In the genomic region with DNA sequence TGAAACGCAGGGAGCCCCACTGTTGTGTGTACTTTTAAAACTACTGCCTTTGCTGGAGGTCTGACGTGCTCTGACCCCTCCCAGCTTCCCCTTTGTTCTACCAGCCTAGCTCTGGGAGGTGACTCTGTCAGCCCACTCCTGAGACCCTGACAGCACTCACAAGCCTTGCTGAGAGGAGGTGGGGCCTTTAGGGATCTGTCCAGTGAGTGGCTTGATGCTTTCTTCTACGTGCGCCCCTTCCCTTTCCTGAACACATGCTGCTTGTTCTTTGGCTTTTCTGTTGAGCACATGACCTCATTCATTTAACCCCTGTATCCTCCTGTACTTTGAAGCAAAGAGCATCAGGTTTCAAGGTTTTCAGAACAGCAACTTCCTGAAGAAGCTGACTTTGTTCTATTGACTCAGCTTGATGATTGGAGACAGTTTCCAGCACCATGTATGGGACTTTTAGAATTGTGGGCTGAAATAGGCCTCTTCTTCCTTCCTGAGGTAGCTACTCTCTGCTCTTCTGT, we compare ENCODE assay signal across 8 mouse cellular contexts. TPM values are rescaled to one million over a fixed set of nuclear protein-coding genes. Genes with fewer than 3 reads are reported as not detected.
DNase-seq lines count a peak whose midpoint lies in the region; ATAC-seq lines count a peak whose summit lies in the region.

No protein-coding gene starts in this region.

- 24% methylated on average over 4 of the region's 4 CpGs for WGBS in kidney, embryonic 16.5 days
- WGBS in heart, embryonic 15.5 days: 43% methylated on average over 4 of the region's 4 CpGs
- WGBS in neural tube, embryonic 15.5 days: 51% methylated on average over 4 of the region's 4 CpGs
- WGBS in forebrain, embryonic 14.5 days: 43% methylated on average over 4 of the region's 4 CpGs

- no peaks in the 10 kb centered on the region for H3K36me3 ChIP-seq in kidney, embryonic 16.5 days (ENCODE audit: insufficient read depth, low read length)
- no peaks in the 10 kb centered on the region for H3K36me3 ChIP-seq in heart, embryonic 15.5 days
- H3K36me3 ChIP-seq in neural tube, embryonic 15.5 days: no peaks in the 10 kb centered on the region
- no peaks in the 10 kb centered on the region for H3K36me3 ChIP-seq in forebrain, embryonic 14.5 days (ENCODE audit: control insufficient read depth, insufficient read depth, low read length)

- H3K4me3 ChIP-seq in kidney, embryonic 16.5 days (ENCODE audit: low read length): no peak overlapping the region
- H3K4me3 ChIP-seq in heart, embryonic 15.5 days: no peak overlapping the region
- no peak overlapping the region for H3K4me3 ChIP-seq in neural tube, embryonic 15.5 days (replicated peaks)
- no peak overlapping the region for H3K4me3 ChIP-seq in forebrain, embryonic 14.5 days (ENCODE audit: low read depth, low read length)

- peak overlapping the region; percentile 81 for H3K27ac ChIP-seq in kidney, embryonic 16.5 days (ENCODE audit: low read length)
- peak overlapping the region; percentile 81 for H3K27ac ChIP-seq in heart, embryonic 15.5 days
- H3K27ac ChIP-seq in neural tube, embryonic 15.5 days (replicated peaks): peak overlapping the region; percentile 33; the same call in 1 of the 2 replicates
- no peak overlapping the region for H3K27ac ChIP-seq in forebrain, embryonic 14.5 days (ENCODE audit: low read depth, low read length)

- no peak for DNase-seq in kidney, postnatal 25 days
- peak; percentile 38 for DNase-seq in T-cell, adult 2 months (ENCODE audit: low spot score)
- DNase-seq in cerebellum, adult 18-20 months: no peak
- DNase-seq in forebrain, embryonic 14.5 days (ENCODE audit: low spot score): no peak
- no peak for DNase-seq in adrenal gland, postnatal 10 days

- H3K27me3 ChIP-seq in kidney, embryonic 16.5 days (ENCODE audit: insufficient read depth, low read length): no peaks in the 10 kb centered on the region
- H3K27me3 ChIP-seq in heart, embryonic 15.5 days: no peaks in the 10 kb centered on the region
- H3K27me3 ChIP-seq in neural tube, embryonic 15.5 days (replicated peaks): no peaks in the 10 kb centered on the region
- no peaks in the 10 kb centered on the region for H3K27me3 ChIP-seq in forebrain, embryonic 14.5 days (replicated peaks; ENCODE audit: control insufficient read depth, insufficient read depth, low read length)

- H3K9me3 ChIP-seq in kidney, embryonic 16.5 days (ENCODE audit: low read length): no peaks in the 10 kb centered on the region
- no peaks in the 10 kb centered on the region for H3K9me3 ChIP-seq in heart, embryonic 15.5 days (replicated peaks)
- H3K9me3 ChIP-seq in neural tube, embryonic 15.5 days (replicated peaks): no peaks in the 10 kb centered on the region
- H3K9me3 ChIP-seq in forebrain, embryonic 14.5 days (replicated peaks; ENCODE audit: control insufficient read depth, low read length): no peaks in the 10 kb centered on the region

- no peak; the same call in 1 of the 2 replicates for ATAC-seq in kidney, embryonic 16.5 days (ENCODE audit: low FRiP score, low TSS enrichment)
- ATAC-seq in heart, embryonic 15.5 days (replicated peaks; ENCODE audit: insufficient number of reproducible peaks, insufficient read depth, low FRiP score, low read depth): 0 out of 2 replicates have a peak, but pooled peaks have one; percentile 18
- no peak for ATAC-seq in neural tube, embryonic 15.5 days (ENCODE audit: low FRiP score)
- no peak for ATAC-seq in forebrain, embryonic 14.5 days

- no peak overlapping the region for H3K9ac ChIP-seq in kidney, embryonic 16.5 days (replicated peaks; ENCODE audit: low read length)
- H3K9ac ChIP-seq in heart, embryonic 15.5 days: no peak overlapping the region
- no peak overlapping the region for H3K9ac ChIP-seq in neural tube, embryonic 15.5 days (replicated peaks)
- no peak overlapping the region for H3K9ac ChIP-seq in forebrain, embryonic 14.5 days (ENCODE audit: low read length)

- H3K4me1 ChIP-seq in kidney, embryonic 16.5 days (ENCODE audit: insufficient read depth, low read length): peaks cover 45% of the 10 kb centered on the region
- H3K4me1 ChIP-seq in heart, embryonic 15.5 days (replicated peaks): peaks cover 58% of the 10 kb centered on the region
- H3K4me1 ChIP-seq in neural tube, embryonic 15.5 days: peaks cover 23% of the 10 kb centered on the region
- no peaks in the 10 kb centered on the region for H3K4me1 ChIP-seq in forebrain, embryonic 14.5 days (ENCODE audit: control insufficient read depth, insufficient read depth, low read length)

- no peak overlapping the region for H3K4me2 ChIP-seq in kidney, embryonic 16.5 days (replicated peaks; ENCODE audit: low read depth, low read length)
- H3K4me2 ChIP-seq in heart, embryonic 15.5 days: no peak overlapping the region
- H3K4me2 ChIP-seq in neural tube, embryonic 15.5 days: no peak overlapping the region
- no peak overlapping the region for H3K4me2 ChIP-seq in forebrain, embryonic 14.5 days (ENCODE audit: low read length)

RNA-seq across cellular contexts. Expression of a gene that starts 16.7 kb away (rescaled TPM):
- not detected in 2 replicates for polyA plus RNA-seq in kidney, embryonic 16.5 days (2015; fragmentation: Nextera tagmentation; extraction: Ambion mirVana)
- 0.25 TPM in 1 of 2 replicates, not detected in the other for polyA plus RNA-seq in heart, embryonic 15.5 days (2015; fragmentation: Nextera tagmentation; extraction: Ambion mirVana)
- polyA plus RNA-seq in neural tube, embryonic 15.5 days (2015; fragmentation: Nextera tagmentation; extraction: Ambion mirVana): 1.1 and 1.3 TPM in 2 replicates
- polyA plus RNA-seq in forebrain, embryonic 14.5 days (2014; fragmentation: Nextera tagmentation; extraction: Ambion mirVana): 0.47 TPM in 2 replicates
- total RNA-seq in adrenal gland, postnatal 10 days (2021): 1 to 10 TPM; 2.2 to 5.9 TPM

RNA-seq across cellular contexts. Expression of a gene that starts 26.3 kb away (rescaled TPM):
- 30.4 and 35.0 TPM in 2 replicates for polyA plus RNA-seq in kidney, embryonic 16.5 days (2015; fragmentation: Nextera tagmentation; extraction: Ambion mirVana)
- polyA plus RNA-seq in heart, embryonic 15.5 days (2015; fragmentation: Nextera tagmentation; extraction: Ambion mirVana): 0.44 and 0.80 TPM in 2 replicates
- 1.7 and 1.8 TPM in 2 replicates for polyA plus RNA-seq in neural tube, embryonic 15.5 days (2015; fragmentation: Nextera tagmentation; extraction: Ambion mirVana)
- polyA plus RNA-seq in forebrain, embryonic 14.5 days (2014; fragmentation: Nextera tagmentation; extraction: Ambion mirVana): 0.76 and 0.90 TPM in 2 replicates
- total RNA-seq in adrenal gland, postnatal 10 days (2021): 10 to 100 TPM; 24.6 to 39.9 TPM

RNA-seq across cellular contexts. Expression of a gene that starts 33.0 kb away (rescaled TPM):
- 0.60 and 0.71 TPM in 2 replicates for polyA plus RNA-seq in kidney, embryonic 16.5 days (2015; fragmentation: Nextera tagmentation; extraction: Ambion mirVana)
- not detected in 2 replicates for polyA plus RNA-seq in heart, embryonic 15.5 days (2015; fragmentation: Nextera tagmentation; extraction: Ambion mirVana)
- polyA plus RNA-seq in neural tube, embryonic 15.5 days (2015; fragmentation: Nextera tagmentation; extraction: Ambion mirVana): not detected in 2 replicates
- not detected in 2 replicates for polyA plus RNA-seq in forebrain, embryonic 14.5 days (2014; fragmentation: Nextera tagmentation; extraction: Ambion mirVana)
- total RNA-seq in adrenal gland, postnatal 10 days (2021): 1 to 10 TPM in 1 of 2 experiments, under 1 TPM in 1; 0.75 to 1.3 TPM

RNA-seq across cellular contexts. Expression of a gene that starts 37.5 kb away (rescaled TPM):
- polyA plus RNA-seq in kidney, embryonic 16.5 days (2015; fragmentation: Nextera tagmentation; extraction: Ambion mirVana): 35.9 and 37.8 TPM in 2 replicates
- polyA plus RNA-seq in heart, embryonic 15.5 days (2015; fragmentation: Nextera tagmentation; extraction: Ambion mirVana): 14.6 and 18.0 TPM in 2 replicates
- 13.9 and 14.5 TPM in 2 replicates for polyA plus RNA-seq in neural tube, embryonic 15.5 days (2015; fragmentation: Nextera tagmentation; extraction: Ambion mirVana)
- polyA plus RNA-seq in forebrain, embryonic 14.5 days (2014; fragmentation: Nextera tagmentation; extraction: Ambion mirVana): 5.4 and 6.7 TPM in 2 replicates
- 10 to 100 TPM; 17.1 to 20.2 TPM for total RNA-seq in adrenal gland, postnatal 10 days (2021)

RNA-seq across cellular contexts. Expression of a gene that starts 38.1 kb away (rescaled TPM):
- polyA plus RNA-seq in kidney, embryonic 16.5 days (2015; fragmentation: Nextera tagmentation; extraction: Ambion mirVana): 41.1 and 45.6 TPM in 2 replicates
- polyA plus RNA-seq in heart, embryonic 15.5 days (2015; fragmentation: Nextera tagmentation; extraction: Ambion mirVana): 19.7 and 22.5 TPM in 2 replicates
- polyA plus RNA-seq in neural tube, embryonic 15.5 days (2015; fragmentation: Nextera tagmentation; extraction: Ambion mirVana): 31.0 and 35.8 TPM in 2 replicates
- 30.8 and 35.9 TPM in 2 replicates for polyA plus RNA-seq in forebrain, embryonic 14.5 days (2014; fragmentation: Nextera tagmentation; extraction: Ambion mirVana)
- 10 to 100 TPM; 15.5 to 24.2 TPM for total RNA-seq in adrenal gland, postnatal 10 days (2021)

Comparison
In these comparisons a context has a peak if more than half of its experiments do, and no peak if none do; other contexts are left out.
1. RNA of a gene that starts 26.3 kb away (polyA plus RNA-seq): 30.4 to 35.0 TPM in kidney, embryonic 16.5 days; 1.7 to 1.8 TPM in neural tube, embryonic 15.5 days, 0.76 to 0.90 TPM in forebrain, embryonic 14.5 days and 0.44 to 0.80 TPM in heart, embryonic 15.5 days; every median in the first group is over 10 times any median in the second.